Mouse (Mus musculus): ENCODE data around the gene Thumpd3.

DNA sequence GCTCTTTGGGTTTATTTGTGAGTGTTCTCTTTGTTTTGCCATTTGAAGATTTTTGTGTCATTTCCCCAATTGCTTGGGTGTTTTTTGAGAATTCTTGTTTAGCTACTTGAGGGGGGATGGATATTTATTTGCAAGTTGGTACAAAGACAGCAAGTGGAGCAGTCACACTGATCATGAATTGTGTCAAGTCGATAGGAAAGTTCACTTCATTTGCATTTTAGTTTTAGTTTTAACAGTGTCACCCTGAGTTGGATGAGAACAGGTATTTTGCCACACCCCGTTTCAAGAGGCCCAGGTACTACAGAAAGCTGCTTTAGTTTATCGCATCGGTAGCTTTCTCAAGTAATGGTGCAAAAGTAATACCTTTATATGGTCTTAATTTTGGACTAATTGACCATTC, 56.5 kb downstream of the Thumpd3 start:
- no peak for TF ChIP-seq CTCF (IDR thresholded peaks at IDR 0.05; ENCODE audit: control insufficient read depth, insufficient read depth, insufficient read length)
- no peak for TF ChIP-seq USF1 (IDR thresholded peaks at IDR 0.05; ENCODE audit: low read depth)
- TF ChIP-seq MAX (IDR thresholded peaks at IDR 0.05): no peak

All from C2C12 (cell line).